Mouse (Mus musculus) yolk sac, embryonic 10.5 days (tissue): ENCODE measurements around the gene Hnrnpdl.

Experiments used
- DNase-seq: peaks from one replicate; pipeline ENCODE4 v3.0.0-alpha.2; 2017; ENCODE audit warnings: low spot score

Gene Hnrnpdl

DNA sequence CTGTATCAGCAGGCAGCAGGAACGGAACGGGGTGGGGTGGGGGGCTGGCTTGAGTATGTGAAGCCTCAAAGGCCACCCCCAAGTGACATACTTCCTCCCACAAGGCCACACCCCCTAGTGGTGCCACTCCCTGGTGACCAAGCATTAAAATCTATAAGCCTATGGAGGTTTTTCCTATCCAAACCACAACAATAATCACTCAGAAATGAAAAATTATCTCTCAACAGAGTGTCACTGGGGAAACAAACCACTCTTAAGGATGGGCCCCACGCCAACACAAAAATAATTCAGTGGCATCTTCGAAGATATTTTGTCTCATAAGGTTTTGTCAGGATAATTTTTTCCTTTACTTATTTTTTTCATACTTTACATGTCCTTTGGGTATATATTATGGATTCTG lies 35.6 kb downstream of the Hnrnpdl start:
- no peak for DNase-seq

DNA sequence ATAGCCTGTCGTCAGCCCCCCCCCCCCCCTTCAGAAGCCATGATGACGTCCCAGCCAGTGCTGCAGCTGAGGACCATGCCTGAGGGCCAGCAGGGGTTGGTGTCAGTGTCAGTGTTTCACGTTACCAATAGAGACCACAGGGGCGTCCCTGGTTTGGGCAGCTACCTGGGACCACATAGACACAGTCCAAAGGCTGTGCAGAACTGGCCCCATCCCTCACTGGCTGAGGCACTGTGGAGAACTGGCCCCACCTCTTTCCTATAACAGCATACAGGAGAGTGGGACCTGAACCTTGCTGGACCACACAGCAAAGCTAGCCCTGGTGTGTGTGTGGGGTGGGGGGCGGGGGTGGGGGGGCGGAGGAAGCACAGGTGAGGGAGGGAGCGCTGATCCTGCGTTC lies 39.0 kb downstream of the Hnrnpdl start:
- DNase-seq: no peak

DNA sequence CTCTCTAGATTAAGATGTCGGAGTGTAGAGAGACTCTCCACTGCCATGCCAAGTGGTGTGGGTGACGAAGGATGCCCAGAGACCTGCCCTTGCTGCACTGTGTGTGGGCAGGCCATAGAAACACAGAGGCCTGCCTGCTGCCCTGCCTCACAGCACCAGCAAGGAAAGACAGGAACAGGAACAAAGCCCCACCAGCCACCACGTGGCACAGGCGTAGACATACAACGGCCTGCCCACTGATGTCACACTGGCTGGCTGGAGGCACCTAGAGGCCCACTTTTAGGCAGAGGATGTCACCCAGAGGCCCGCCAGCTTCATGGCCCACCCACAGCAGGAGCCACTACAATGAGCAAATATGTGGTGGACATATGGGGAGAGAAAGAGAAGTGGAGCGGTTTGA lies 39.4 kb downstream of the Hnrnpdl start:
- no peak for DNase-seq

DNA sequence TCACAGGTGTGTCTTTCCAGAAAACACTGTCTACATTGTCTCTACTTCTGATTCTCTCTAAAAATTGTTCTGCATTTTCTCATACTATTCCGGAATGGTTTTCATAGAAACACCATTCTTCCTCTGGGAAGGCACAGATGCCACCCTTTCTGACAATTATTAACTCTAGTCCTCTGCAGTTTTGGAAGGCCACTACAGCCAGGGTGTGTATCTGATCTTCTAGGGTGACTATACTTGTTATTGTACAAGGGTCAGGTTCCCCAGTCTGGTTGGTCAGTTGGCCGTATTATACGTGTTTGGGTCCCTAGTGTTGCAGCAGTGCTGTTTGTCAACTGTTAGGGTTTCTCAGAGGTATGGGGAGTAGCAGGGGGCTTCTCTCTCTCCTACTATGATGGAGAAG lies 44.8 kb downstream of the Hnrnpdl start:
- DNase-seq: peak; percentile 5

DNA sequence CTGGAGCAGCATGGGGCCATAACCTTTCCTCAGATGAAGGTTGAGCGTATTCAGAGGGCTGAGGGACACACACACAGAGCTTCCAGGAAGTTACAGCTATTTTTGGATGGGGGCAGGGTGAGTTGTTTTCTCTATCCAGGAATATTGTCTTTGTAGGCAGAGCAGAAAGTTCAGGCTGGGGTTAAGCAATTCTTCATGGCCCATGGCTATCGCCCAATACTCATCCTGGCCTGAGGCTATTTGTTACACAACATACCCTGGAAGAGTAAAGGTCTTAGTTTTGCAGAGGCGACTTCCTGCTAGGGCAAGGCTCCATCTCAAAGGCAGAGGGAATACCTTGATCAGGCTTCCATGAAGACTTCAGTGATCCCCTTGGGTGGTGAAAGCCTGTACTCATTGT lies 45.3 kb downstream of the Hnrnpdl start:
- DNase-seq: peak; percentile 71
